Mouse (Mus musculus) megakaryocyte, embryonic 14.5 days (primary cell): ENCODE data around the gene Gramd4.

Experiments used
- FLI1 ChIP-seq: IDR thresholded peaks from 2 replicates; pipeline ENCODE4 v1.6.1; 2012; ENCODE audit warnings: low read length, inconsistent platforms, mixed read lengths
- GATA1 ChIP-seq: IDR thresholded peaks from 3 replicates; pipeline ENCODE4 v1.6.1; 2012; ENCODE audit warnings: mixed read lengths, low read length, inconsistent platforms, borderline replicate concordance

DNA sequence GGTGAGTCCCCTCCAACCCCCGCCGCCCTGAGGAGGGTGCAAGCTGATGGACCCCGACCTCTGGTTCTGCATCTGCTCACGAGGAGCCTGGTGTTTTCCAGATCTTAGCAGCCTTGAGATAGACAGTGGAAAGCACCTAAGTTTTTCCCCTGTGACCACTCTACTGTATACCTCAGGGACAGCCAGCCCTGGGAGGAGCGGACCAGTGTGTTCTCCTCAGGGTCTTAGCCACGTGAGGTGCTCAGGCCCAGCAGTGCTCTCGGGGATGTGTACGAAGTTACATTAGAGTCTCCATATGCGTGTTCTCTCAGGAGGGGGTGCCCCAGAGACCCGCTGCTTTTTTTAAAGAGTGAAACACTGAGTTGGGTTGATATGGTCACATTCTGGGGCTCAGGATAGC is 73.2 kb downstream of the Gramd4 start:
- TF ChIP-seq GATA1 = no peak
- no peak for TF ChIP-seq FLI1
